Mouse (Mus musculus) thymus, postnatal 25 days (tissue): ENCODE measurements around the gene Ctsf.
"Not testable (repeated sequence)": the region's sequence is repeated elsewhere in the genome, so short reads cannot be mapped to it uniquely, and the experiment has no call there.

Experiments used
- DNase-seq: peaks from one replicate; pipeline ENCODE4 v3.0.0; 2022

Ctsf gene

DNA sequence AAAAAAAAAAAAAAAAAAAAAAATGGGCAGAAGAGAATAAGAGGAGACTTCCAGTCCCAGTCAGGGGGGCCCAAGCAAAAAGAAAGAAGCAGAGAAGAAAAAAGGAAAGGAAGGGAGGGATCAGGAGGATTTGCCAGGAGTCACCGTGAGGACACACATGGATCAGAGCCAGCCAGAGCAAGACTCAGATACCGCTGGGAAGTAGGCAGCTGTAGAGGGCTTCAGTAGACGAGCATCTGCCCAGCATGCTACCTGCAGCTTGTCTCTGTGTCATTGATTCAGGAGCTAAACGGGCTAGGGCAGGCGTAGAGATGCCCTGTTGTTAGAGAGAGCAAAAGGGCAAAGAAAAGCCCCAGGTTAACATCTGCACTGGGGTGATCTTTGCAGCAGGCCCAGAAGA, 4.6 kb upstream of the Ctsf start:
- no peak for DNase-seq

DNA sequence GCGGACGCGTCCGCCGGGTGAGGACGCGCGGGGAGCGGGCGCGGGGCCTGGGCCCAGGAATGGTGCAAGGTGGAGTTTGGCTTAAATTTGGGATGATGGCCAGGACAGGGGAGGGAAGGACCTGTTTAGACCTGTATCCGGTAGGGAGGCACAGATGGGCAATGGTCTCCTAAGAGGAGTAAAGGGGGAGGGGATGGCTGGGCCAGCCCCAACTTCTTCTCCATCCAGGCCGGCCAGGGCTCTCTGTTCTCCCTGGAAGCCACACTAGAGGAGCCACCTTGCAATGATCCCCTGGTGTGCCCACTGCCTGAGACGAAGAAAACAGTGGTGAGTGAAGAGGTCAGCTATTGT, 515 bp downstream of the Ctsf start:
- no peak for DNase-seq

DNA sequence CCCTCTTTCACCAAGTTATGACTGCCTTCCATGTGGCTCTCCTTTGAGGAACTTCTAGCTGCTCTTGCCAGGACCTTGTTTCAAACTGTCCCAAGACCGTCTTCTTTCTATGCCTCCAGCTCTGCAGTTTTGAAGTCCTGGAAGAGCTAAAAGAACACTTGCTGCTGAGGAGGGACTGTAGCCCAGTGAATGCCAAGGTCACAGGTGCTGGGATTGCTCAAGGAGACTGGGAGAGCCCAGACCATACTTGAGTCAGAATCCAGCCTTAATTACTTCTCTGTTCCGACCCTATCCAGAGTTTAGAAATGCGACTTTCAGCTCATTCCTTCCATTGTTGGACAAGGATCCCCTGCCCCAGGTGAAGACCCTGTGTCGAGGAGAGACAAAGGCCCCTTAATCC, 1.0 kb downstream of the Ctsf start:
- DNase-seq, result no peak

DNA sequence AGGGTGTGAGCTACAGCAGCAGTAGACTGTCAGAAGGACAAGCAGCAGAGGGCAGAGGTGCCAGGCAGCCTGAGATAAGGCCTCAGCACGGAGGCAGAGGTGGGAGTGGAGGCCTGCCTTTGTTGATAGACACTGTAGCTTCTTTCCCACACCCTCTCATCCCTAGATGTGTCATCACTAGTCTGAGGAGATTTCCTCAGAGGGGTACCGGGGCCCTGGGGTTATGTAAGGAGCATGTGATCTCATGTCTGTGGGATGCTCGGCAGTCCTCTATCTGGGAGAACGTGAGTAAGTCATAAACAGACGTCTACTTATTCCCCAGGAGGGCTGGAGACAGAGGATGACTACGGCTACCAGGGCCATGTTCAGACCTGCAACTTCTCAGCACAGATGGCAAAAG, 4.2 kb downstream of the Ctsf start:
- no peak for DNase-seq

DNA sequence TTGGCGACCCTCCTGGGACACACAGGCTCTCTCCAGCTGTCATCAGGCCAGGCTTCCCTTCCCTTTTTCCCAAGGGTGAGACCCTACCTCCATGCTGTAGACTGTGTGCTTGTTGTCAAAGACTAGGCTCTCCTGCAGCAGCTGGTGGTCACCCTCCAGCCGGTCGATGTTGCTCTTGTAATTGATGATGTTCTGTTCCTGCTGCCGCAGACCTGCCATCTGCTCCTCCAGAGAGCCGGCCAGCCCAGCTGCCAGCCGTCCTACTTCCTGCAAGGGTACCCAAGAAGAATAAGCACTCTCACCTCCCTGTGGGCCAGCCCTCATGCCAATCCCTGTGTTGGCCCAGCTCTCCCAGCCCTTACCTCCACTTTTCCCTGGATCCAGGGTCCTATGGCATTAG, 8.1 kb downstream of the Ctsf start:
- DNase-seq, result no peak

DNA sequence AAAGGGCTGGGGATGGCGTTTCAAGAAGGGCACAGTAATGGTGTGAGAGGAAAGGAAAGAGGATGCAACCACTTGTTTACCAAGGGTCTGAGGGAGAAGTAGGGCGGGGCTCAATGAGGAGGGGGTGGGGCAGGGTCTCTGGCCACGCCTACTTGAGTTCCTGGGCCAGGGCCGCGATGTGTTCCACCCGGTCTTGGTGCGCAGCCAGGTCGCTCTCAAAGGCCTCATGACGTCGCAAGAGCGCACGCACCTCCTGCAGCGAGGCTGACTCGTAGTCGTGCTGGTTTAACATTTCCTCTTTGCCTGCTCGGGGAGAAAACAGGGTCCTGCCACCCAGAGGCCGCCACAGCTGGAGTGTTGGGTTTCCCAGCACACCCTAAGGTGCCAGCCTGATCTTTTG, 10.2 kb downstream of the Ctsf start:
- peak; percentile 9 for DNase-seq

DNA sequence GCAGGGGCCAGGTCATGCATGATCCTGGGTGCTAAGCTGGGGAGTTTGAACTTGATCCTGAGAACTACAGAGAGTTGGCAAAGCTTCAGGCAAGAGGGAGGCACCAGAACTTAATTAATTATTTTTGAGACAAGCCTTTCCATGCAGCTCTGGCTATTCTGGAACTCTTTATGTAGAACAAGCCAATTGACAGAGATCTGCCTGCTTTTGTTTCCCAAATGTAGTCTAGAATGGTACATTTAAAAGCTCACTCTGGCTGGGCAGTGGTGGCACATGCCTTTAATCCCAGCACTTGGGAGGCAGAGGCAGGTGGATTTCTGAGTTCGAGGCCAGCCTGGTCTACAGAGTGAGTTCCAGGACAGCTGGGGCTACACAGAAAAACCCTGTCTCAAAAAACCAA, 19.7 kb downstream of the Ctsf start:
- DNase-seq, result not testable (repeated sequence)

DNA sequence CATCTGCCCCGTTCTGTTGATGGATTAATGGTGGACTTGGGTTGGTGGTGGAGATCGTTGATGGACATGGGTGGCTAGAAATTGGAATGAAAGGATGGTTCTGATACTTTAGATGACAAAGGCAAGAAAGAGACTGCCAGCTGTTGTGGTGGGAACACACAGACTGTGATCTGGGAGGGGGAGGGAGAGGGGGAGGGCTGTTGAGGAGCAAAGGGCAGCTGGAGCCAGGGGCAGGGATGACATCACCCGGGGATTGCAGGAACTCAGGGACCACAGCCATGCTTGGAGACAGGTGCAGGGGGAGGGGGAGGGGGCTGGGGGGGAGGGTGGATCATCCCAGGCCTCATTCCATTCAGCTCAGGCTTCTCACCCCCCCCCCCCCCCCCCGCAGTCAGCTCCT, 21.3 kb downstream of the Ctsf start:
- no peak for DNase-seq

DNA sequence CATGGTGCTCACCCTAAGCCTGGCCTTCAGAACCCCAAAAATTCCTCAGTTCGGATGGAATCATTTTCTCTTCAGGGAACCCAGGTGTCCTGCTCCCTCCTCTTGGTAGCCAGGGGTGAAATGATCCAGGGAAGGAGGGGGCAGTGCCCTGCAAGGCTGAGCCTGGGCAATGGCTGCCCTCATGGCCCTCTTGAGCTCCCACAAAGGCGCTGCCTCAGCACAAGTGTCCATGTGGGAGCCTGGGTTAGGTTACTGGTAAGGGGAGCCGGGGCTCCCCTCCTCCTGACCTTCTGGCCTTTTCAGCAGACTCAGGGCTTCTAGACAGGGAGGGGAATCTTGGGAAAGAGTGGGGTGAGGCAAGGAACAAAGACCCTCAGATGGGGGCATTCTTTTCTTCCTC, 21.8 kb downstream of the Ctsf start:
- no peak for DNase-seq

DNA sequence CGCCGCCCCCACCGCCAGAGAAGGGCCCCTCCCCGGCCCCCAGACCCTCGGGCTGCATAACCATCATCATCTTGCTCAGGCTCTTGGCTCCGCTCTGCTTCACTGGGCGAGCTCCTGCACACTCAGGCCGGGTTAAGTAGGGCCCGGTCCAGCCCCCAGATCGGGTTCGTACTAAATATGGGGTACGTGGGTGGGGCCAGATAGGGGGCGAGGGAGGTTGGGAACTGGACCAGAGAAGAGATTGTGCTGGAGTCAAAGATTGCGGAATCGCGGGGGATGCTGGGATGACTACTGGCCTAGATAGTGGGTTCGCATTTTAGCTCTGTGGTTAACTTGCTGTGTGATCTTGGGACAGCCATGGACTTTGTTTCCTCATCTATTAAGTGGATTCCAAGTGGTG, 22.9 kb downstream of the Ctsf start, which contains the start of gene Actn3:
TSS of gene Actn3 (minus strand) at position 125 of the 400 bp plus-strand sequence.
- DNase-seq, result no peak

DNA sequence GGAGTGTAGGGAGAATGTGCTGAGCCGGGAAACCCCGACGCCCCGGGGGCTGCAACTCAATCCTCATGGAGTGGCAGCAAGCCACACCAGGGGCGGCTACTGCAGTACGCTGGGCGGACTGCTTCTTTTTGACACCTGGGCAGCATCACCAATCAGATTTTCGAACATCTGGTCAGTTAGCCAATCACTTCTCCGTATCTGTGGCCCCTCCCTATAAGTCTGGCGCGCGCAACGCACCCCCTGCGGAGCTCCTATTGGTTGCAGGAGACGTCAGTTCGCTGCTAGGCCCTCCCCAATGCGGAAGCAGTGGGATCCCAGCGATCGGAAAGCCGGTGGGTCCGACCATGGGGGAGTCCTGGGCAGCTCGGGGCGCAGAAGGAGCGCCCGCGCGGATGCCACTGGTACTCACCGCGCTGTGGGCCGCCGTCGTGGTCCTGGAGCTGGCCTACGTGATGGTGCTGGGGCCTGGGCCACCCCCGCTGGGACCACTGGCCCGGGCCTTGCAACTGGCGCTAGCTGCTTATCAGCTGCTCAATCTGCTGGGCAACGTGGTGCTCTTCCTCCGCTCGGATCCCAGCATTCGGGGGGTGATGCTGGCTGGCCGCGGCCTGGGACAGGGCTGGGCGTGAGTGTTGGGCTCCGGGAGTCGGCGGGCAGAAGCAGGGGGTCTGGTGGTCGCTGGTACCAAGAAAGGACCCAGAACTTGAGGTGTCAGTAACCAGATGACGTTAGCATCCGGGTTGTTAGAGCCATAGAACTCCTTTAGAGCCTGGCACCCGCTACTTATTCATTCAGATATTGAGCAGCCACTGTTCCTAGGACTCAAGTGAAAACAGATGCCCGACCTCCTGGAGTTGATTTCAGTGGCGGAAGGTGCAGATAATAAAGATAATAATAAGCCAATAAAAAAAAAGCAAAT, 23.7 kb downstream of the Ctsf start, which contains the start of gene Zdhhc24:
TSS of gene Zdhhc24 (plus strand) at position 264 of the 919 bp plus-strand sequence.
- DNase-seq, result peak; percentile 98

DNA sequence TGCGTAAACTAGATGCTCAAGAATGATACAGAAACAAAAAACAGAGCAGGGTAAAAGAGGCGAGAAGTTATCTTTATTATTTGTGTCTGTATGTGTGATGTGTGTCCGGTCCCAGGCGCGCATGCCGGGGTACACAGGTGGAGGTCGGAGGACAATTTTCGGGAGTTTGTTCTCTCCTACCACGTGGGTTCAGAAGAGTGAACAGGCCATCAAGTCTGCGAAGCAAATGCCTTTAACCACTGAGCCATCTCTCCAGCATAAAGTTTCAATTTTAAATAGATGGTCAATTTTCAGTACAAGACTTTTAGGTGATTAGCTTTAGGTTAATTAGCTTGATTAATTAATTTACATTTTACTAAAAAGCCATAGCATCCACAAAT, 24.4 kb downstream of the Ctsf start:
- DNase-seq, result no peak

DNA sequence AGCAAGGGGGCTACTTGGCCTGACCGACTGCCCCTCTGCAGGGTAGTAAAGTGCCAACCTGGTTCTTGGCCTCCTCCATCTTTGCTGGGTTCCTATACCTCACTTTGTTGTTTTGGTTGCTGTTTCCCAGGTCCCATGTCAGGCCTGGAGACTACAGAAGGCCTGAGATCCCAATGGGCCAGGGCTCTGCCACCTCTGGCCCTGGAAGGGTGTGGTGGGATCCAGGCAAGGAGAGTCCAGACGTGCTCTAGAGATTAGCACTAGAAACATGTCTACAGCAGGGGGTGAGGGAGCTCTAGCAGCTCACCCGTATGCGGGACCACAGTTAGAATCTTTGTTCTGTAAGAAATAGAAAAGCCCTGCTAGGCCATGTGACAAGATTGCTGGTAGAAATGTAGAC, 29.0 kb downstream of the Ctsf start:
- no peak for DNase-seq

DNA sequence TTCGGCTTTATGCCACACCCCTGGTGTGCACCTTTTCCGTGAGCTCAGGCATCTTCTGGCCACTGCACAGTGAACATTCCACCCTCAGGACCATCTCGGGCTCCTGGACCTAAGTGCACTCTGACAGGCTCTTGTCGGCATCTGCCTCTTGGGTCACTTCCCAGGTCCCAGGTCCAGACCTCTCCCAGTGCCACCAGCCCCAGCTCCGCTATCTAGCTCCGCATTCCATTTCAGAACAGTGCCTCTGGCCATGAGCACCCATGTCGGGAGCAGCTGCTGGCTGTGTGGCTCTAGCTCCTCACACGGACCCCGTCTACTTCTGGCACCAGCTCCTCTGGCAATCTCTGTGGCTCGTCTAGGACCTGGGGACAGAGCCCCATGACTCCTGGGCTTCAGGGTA, 34.9 kb downstream of the Ctsf start:
- no peak for DNase-seq

DNA sequence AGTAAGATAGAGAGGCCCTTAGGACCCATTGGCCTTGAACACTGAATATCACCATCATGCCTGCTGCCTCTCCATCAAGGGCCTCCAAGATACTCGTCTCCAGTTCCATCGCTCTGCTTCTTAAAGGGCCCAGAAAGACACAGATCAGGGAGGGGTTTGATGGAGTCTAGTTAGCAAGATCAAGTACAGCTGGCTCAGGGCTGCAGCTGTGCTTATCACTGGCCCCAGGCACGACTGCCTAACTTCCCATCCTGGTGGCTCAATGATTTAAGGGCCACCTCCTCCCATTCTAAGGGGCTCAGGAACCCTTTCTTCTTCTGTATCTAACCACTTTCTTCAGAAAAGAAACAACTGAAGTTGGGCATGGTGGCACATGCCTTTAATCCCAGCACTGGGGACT, 36.9 kb downstream of the Ctsf start:
- no peak for DNase-seq

DNA sequence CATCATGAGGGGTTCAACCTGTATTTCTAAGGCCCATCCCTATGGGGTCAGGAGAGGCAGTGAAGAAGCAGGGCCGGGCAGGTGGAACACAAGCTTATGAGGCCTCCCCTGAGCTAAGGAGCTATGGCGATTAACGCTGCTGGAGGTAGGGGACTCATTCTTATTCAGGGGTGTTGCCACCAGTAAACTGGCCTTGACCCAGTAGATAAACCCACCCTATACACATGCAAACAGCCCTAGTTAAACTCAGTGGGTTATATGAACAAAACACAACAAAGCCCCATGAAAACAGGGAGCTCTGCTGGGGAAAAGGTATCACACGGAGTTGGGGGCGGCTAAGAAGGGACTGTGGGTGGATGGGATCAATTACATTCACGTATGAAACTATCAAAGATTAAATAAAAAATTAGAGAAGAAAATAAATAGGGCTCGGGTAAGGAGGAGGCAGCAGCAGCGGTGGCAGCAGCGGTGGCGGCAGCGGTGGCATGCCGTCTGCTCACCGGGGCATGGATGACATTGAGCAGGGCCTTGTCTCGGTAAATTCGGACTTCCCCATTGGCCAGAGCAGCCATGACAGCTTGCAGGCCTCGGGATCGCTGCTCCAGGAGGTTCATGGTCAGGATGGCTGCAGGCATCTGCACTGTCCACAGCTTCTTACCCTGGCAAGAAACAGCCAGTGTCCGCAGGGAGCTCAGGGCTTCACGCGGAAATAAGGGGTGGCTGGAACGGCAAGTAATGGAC, 42.0 kb downstream of the Ctsf start:
- no peak for DNase-seq

DNA sequence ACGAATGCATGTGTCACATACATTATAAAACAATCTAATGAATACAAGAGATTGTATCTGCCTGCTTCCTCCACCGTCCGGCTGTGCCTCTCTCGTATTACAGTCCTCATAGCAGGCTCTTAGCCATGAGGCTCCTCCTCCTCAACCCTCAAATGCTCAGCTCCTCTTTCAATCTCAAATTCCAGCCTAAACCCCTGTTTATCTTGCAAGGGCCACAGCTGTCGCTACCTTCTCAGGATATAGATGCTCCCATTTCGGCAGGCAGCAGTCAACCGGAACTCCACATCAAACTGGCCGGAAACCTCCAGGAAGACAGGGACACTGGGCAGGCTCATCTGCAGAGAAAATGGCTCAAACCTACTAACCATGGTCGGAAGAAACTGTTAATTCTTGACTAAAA, 44.0 kb downstream of the Ctsf start:
- DNase-seq, result no peak

DNA sequence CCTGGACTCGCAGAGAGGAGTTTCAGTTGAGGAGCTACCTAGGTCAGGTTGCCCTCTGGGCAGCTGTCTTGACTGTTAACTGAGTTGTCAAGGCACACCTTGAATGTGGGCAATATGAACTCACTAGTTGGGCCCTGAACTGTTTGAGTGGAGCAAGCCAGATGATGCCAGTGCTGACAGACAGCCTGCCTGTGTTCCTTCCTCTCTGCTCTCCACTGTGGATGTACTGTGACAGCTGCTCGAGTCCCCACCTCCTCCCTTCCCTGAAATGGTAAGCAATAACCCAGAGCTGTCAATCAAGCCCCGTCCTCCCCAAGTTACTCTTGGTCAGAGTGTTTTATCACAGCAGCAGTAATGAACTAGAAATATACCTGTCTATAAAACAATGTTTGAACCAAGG, 45.0 kb downstream of the Ctsf start:
- no peak for DNase-seq

DNA sequence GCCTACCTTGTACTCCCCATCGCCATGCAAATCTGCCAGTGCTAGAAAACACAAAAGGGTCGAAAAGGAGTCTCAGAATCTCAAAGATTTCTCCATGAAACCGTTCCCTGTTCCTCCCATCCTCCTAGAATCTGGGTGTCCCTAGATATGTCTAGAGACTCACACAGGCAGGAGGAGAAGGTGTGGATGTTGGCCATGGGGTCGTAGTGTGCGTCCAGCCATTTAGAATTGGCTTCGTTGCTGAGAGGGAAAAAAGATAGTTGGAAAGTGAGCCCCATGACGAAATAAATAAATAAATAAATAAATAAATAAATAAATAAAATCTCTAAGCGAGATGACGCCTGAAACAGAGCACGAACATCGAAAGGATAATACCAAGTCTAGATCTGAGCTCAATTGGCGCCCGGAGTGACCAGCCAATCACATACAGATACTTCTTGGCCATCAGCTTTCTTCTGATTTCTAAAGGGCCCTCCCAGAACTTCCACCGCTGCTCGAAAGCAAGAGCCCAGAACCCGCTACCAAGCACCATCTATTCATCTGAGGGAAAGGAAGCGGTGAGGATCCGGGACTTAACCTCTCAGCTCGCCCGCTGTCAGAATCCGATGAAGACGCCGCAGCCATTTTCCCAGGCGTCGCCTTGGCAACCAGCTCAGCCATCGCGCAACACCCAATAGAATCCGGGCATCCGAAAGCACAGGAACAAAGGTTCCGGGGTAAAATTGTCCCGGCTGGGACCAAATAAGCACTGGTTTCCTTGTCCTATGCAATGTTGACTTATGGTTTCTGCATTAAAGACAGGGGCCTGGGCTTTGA, 51.3 kb downstream of the Ctsf start, which contains the start of gene Bbs1:
TSS of gene Bbs1 (minus strand) at position 650 of the 816 bp plus-strand sequence.
- DNase-seq, result peak; percentile 75

DNA sequence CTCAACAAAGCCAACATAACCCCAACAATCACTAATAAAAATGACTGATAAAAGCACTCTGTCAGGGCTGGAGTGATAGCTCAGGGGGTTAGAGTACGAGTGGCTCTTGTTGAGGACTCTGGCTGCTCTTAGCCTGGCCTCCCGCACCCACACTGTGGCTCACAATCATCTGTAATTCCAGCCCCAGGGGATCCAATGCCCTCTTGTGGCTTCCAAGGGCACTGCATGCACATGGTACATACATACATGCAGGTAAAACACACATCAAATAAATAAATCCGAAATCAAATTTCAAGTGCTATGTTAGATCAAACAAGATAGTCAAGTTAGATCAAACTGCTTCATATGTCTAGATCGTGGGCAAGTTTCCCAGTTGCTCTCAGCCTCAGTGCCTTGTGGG, 53.2 kb downstream of the Ctsf start:
- peak; percentile 32 for DNase-seq

DNA sequence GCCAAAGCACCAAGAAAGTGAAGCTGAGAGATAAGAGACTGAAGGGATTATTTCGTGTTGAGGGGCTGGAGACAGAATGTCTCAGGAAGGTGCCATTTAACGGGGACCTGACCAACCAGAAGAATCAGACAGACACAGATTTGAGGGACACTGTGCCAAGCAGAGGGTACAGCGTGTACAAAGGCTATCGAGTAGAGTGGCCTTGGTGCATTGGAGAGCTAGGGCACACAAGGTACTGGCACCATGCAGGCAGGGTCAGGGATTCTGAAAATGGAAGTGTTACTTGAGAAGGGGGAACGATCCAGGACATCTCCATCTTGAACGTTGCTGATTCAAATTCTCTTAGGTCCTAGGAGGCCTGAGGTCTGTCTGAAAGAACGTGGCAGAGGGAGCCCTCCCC, 54.4 kb downstream of the Ctsf start:
- DNase-seq, result no peak
